8 mouse cellular contexts compared by ENCODE assay signal in the genomic region with DNA sequence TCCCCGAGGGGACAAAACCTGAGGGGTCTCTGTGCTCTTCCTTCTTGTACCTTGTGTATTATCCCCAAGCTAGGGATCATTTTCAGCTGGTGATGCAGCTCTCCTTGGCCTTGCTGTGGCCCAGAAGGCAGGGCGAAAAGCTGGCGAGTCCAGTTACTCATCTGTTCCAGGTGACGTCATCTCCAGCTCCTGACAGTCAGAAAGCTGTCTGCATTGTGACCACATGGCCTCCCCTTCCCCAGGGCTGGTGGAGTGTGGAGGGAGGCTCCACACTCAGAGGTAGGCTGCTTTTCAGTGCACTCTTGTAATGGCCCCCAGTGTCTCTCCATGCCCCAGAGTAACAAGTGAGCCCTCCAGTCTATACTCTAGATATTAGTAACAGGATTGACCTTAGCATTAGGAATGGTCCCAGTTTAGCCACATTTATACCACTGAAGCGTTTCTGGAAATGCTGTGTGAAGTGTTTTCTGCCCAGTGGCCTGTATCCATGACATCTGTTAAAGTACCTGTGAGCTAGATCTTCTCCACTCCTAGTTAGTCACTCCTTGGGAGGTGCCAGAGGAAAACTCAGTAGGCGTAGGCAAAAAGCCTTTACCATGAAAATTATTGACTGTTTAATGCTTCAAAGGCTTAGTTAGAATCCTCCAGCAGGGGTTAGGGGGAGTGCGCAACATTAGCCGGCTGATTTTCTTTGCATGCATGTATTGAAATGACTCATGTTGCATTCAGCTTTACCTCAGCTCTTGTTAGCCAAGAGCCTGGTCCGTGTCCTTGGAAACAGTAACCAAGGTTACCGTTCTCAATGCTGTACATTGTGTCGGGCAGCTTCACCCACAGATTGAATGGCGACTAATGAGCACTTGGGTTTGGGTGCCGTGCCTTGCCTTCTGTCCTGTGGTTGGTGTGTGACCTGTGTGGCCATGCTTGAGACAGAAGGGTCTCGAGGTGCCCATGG. TPM values are rescaled to one million over a fixed set of nuclear protein-coding genes. Genes with fewer than 3 reads are reported as not detected.
A peak's percentile ranks its signal among the peaks of the same experiment; 100 is the strongest.
DNase-seq lines count a peak whose midpoint lies in the region; ATAC-seq and TF ChIP-seq lines count a peak whose summit lies in the region.

No protein-coding gene starts in this region.

- no peak overlapping the region for H3K4me3 ChIP-seq in embryonic facial prominence, embryonic 11.5 days (ENCODE audit: low read depth, low read length)
- no peak overlapping the region for H3K4me3 ChIP-seq in hindbrain, postnatal 0 days (ENCODE audit: low read length)
- H3K4me3 ChIP-seq in midbrain, embryonic 14.5 days (replicated peaks; ENCODE audit: low read depth, low read length): no peak overlapping the region

- no peak overlapping the region for H3K9ac ChIP-seq in embryonic facial prominence, embryonic 11.5 days (replicated peaks; ENCODE audit: low read length)
- H3K9ac ChIP-seq in hindbrain, postnatal 0 days (replicated peaks; ENCODE audit: low read length): no peak overlapping the region
- no peak overlapping the region; the same call in 1 of the 2 replicates for H3K9ac ChIP-seq in midbrain, embryonic 14.5 days (replicated peaks; ENCODE audit: low read length)

- TF ChIP-seq CTCF in hindbrain, postnatal 0 days (IDR thresholded peaks at IDR 0.05; ENCODE audit: low read depth): no peak

- no peaks in the 10 kb centered on the region for H3K9me3 ChIP-seq in embryonic facial prominence, embryonic 11.5 days (replicated peaks; ENCODE audit: control insufficient read depth, low read length)
- no peaks in the 10 kb centered on the region for H3K9me3 ChIP-seq in hindbrain, postnatal 0 days (ENCODE audit: low read length)
- no peaks in the 10 kb centered on the region for H3K9me3 ChIP-seq in midbrain, embryonic 14.5 days (ENCODE audit: control insufficient read depth, low read length)

- H3K36me3 ChIP-seq in embryonic facial prominence, embryonic 11.5 days (replicated peaks; ENCODE audit: control insufficient read depth, insufficient read depth, low read depth, low read length): no peaks in the 10 kb centered on the region
- peaks cover 7% of the 10 kb centered on the region for H3K36me3 ChIP-seq in hindbrain, postnatal 0 days (ENCODE audit: insufficient read depth, low read length)
- H3K36me3 ChIP-seq in midbrain, embryonic 14.5 days (ENCODE audit: control insufficient read depth, insufficient read depth, low read length): peaks cover 35% of the 10 kb centered on the region

- 47% methylated on average over 14 of the region's 14 CpGs for WGBS in embryonic facial prominence, embryonic 11.5 days
- WGBS in hindbrain, postnatal 0 days: 14% methylated on average over 14 of the region's 14 CpGs
- 10% methylated on average over 14 of the region's 14 CpGs for WGBS in midbrain, embryonic 14.5 days

- peak; percentile 85 for ATAC-seq in embryonic facial prominence, embryonic 11.5 days (replicated peaks; ENCODE audit: insufficient number of reproducible peaks, low FRiP score, low TSS enrichment, low read depth)
- ATAC-seq in hindbrain, postnatal 0 days: peak; percentile 90
- peak; percentile 86 for ATAC-seq in midbrain, embryonic 14.5 days (ENCODE audit: low FRiP score, low TSS enrichment)

- no peaks in the 10 kb centered on the region for H3K27me3 ChIP-seq in embryonic facial prominence, embryonic 11.5 days (ENCODE audit: control insufficient read depth, insufficient read depth, low read length)
- no peaks in the 10 kb centered on the region for H3K27me3 ChIP-seq in hindbrain, postnatal 0 days (ENCODE audit: insufficient read depth, low read length)
- peaks cover 9% of the 10 kb centered on the region; the same call in 1 of the 2 replicates for H3K27me3 ChIP-seq in midbrain, embryonic 14.5 days (ENCODE audit: control insufficient read depth, insufficient read depth, low read length)

- intact Hi-C loops in heart, postnatal 25 days (cut with DNase I): no loop called here

- DNase-seq in right cerebral cortex, adult 18-20 months: peak; percentile 71
- DNase-seq in right cerebral cortex, postnatal 4 days: no peak
- DNase-seq in embryonic facial prominence, embryonic 11.5 days (ENCODE audit: low spot score): peak; percentile 79
- DNase-seq in hindbrain, postnatal 0 days (ENCODE audit: low spot score): peak; percentile 92
- peak; percentile 91 for DNase-seq in midbrain, embryonic 14.5 days
- no peak for DNase-seq in thymus, postnatal 4 days
- DNase-seq in thymus, postnatal 36 days: no peak
- no peak for DNase-seq in heart, postnatal 25 days (ENCODE audit: low spot score)

- no peaks in the 10 kb centered on the region for H3K4me1 ChIP-seq in embryonic facial prominence, embryonic 11.5 days (ENCODE audit: control insufficient read depth, insufficient read depth, low read length)
- 0 out of 2 replicates have a peak, but pooled peaks cover 13% of the 10 kb centered on the region for H3K4me1 ChIP-seq in hindbrain, postnatal 0 days (ENCODE audit: insufficient read depth, low read length)
- peaks cover 23% of the 10 kb centered on the region for H3K4me1 ChIP-seq in midbrain, embryonic 14.5 days (ENCODE audit: control insufficient read depth, insufficient read depth, low read length)

- no peak overlapping the region for H3K4me2 ChIP-seq in embryonic facial prominence, embryonic 11.5 days (ENCODE audit: low read depth, low read length)
- H3K4me2 ChIP-seq in hindbrain, postnatal 0 days (ENCODE audit: low read depth, low read length): no peak overlapping the region
- peak overlapping the region; percentile 26 for H3K4me2 ChIP-seq in midbrain, embryonic 14.5 days (ENCODE audit: low read length)

- H3K27ac ChIP-seq in embryonic facial prominence, embryonic 11.5 days (replicated peaks; ENCODE audit: low read depth, low read length): 0 out of 2 replicates have a peak overlapping the region, but pooled peaks have one; percentile 28
- peak overlapping the region; percentile 76 for H3K27ac ChIP-seq in hindbrain, postnatal 0 days
- peak overlapping the region; percentile 75 for H3K27ac ChIP-seq in midbrain, embryonic 14.5 days (replicated peaks; ENCODE audit: low read depth, low read length)

RNA-seq across cellular contexts. Expression of gene Dusp14, which starts 26.0 kb away (rescaled TPM):
- 12.2 and 13.8 TPM in 2 replicates for polyA plus RNA-seq in embryonic facial prominence, embryonic 11.5 days (2014; fragmentation: Nextera tagmentation; extraction: Ambion mirVana)
- 8.8 and 16.1 TPM in 2 replicates for total RNA-seq in hindbrain, postnatal 0 days (2014; rRNA removed)
- 12.6 and 15.4 TPM in 2 replicates for polyA plus RNA-seq in hindbrain, postnatal 0 days (2015; fragmentation: Nextera tagmentation; extraction: Ambion mirVana)
- polyA plus RNA-seq in midbrain, embryonic 14.5 days (2014; fragmentation: Nextera tagmentation; extraction: Ambion mirVana): 8.4 and 9.0 TPM in 2 replicates
- total RNA-seq in heart, postnatal 25 days (2021): under 1 TPM in 1 of 2 experiments, not detected in 1; 0.55 TPM

Comparison
In these comparisons a context has a peak if more than half of its experiments do, and no peak if none do; other contexts are left out.
1. DNase-seq: peak in right cerebral cortex, adult 18-20 months (single experiment), embryonic facial prominence, embryonic 11.5 days (single experiment), hindbrain, postnatal 0 days (single experiment) and midbrain, embryonic 14.5 days (single experiment); none in right cerebral cortex, postnatal 4 days (single experiment), thymus, postnatal 4 days (single experiment), thymus, postnatal 36 days (0 of 2) and heart, postnatal 25 days (single experiment).
2. Peak in every context shown above with its lines, with median percentiles within 50 percentile points of each other: ATAC-seq and H3K27ac ChIP-seq.